Mouse (Mus musculus) midbrain, embryonic 11.5 days (tissue): ENCODE measurements around the gene Olfr1020. TPM values are rescaled to one million over a fixed set of nuclear protein-coding genes. Genes with fewer than 3 reads are reported as not detected.

Source experiments
- ATAC-seq: fragments of 200-750 bp; cut with Nextera tagmentation; 2 replicates; pipeline ENCODE4 v1.8.0; 2017; ENCODE audit warnings: moderate TSS enrichment, moderate library complexity; ENCODE audit not compliant: low FRiP score
- DNase-seq: peaks from one replicate; pipeline ENCODE4 v3.0.0; 2015; ENCODE audit warnings: low spot score; ENCODE audit errors: missing footprints
- H3K27ac ChIP-seq: fragments of 300-500 bp; sonication (generic); 2 replicates; pipeline ENCODE4 v1.5.1; 2014; ENCODE audit warnings: low read depth, low read length
- H3K27me3 ChIP-seq: fragments of 300-500 bp; sonication (generic); 2 replicates; pipeline ENCODE4 v1.6.1; 2014; ENCODE audit warnings: mild to moderate bottlenecking, low read length, moderate library complexity, mixed read lengths; ENCODE audit not compliant: control insufficient read depth, insufficient read depth
- H3K36me3 ChIP-seq: fragments of 300-500 bp; sonication (generic); 2 replicates; pipeline ENCODE4 v1.6.1; 2014; ENCODE audit warnings: mild to moderate bottlenecking, low read length, moderate library complexity, mixed read lengths; ENCODE audit not compliant: control insufficient read depth, insufficient read depth
- H3K4me1 ChIP-seq: fragments of 300-500 bp; sonication (generic); 2 replicates; pipeline ENCODE4 v1.6.1; 2014; ENCODE audit warnings: low read length; ENCODE audit not compliant: control insufficient read depth, insufficient read depth
- H3K4me2 ChIP-seq: fragments of 300-500 bp; sonication (generic); 2 replicates; pipeline ENCODE4 v1.6.1; 2014; ENCODE audit warnings: mild to moderate bottlenecking, moderate library complexity
- H3K4me3 ChIP-seq: fragments of 300-500 bp; sonication (generic); 2 replicates; pipeline ENCODE4 v1.5.1; 2014; ENCODE audit warnings: low read depth, low read length
- H3K9ac ChIP-seq: fragments of 300-500 bp; sonication (generic); 2 replicates; pipeline ENCODE4 v1.6.1; 2014; ENCODE audit warnings: low read length
- H3K9me3 ChIP-seq: fragments of 300-500 bp; sonication (generic); 2 replicates; pipeline ENCODE4 v1.6.1; 2016; ENCODE audit warnings: low read length; ENCODE audit not compliant: control insufficient read depth
- WGBS: fragments of 180-500 bp; shearing (Covaris S2); extraction: QIAGEN DNeasy Blood & Tissue Kit; methylation state at CpG from one replicate; pipeline ENCODE4 v1.1.7; 2014; 5-methylcytosine and 5-hydroxymethylcytosine counted together
- polyA plus RNA-seq: library from polyadenylated mRNA; unstranded; fragments of >200 nt; fragmentation: Nextera tagmentation; extraction: Ambion mirVana; gene quantifications from 2 replicates; pipeline ENCODE4 v1.2.1, GENCODE M21; 2014

The Olfr1020 gene
- not detected in 2 replicates for polyA plus RNA-seq

- DNase-seq (no peak), ATAC-seq (no peak)
- Histone ChIP-seq H3K27me3 (no peaks in the 10 kb centered on the region), H3K36me3 (no peaks in the 10 kb centered on the region), H3K27ac (no peak within 1 kb of the TSS), H3K9ac (no peak within 1 kb of the TSS), H3K4me1 (no peaks in the 10 kb centered on the region), H3K4me3 (no peak within 1 kb of the TSS), H3K4me2 (no peak within 1 kb of the TSS), H3K9me3 (no peaks in the 10 kb centered on the region)
- WGBS, result 83% methylated on average over 1 of the region's 1 CpGs
Observed at GRCm38 (mm10) chr2:85846730-85847129, at the start of gene Olfr1020. Olfr1020 (plus strand) TSS chr2:85847030.

- Histone ChIP-seq H3K4me3 (no peak within 1 kb of the TSS), H3K9me3 (no peaks in the 10 kb centered on the region), H3K4me1 (no peaks in the 10 kb centered on the region), H3K9ac (no peak within 1 kb of the TSS), H3K36me3 (no peaks in the 10 kb centered on the region), H3K27me3 (no peaks in the 10 kb centered on the region), H3K4me2 (no peak within 1 kb of the TSS), H3K27ac (no peak within 1 kb of the TSS)
- 81% methylated on average over 2 of the region's 2 CpGs for WGBS
- ATAC-seq, result no peak
- no peak for DNase-seq
Observed at GRCm38 (mm10) chr2:85802444-85802843, 44.4 kb upstream of the Olfr1020 start, which contains the start of gene Olfr1016. Olfr1016 (minus strand) TSS chr2:85802544.

GRCm38 (mm10) chr2:85804501-85804900 is 42.3 kb upstream of the Olfr1020 start:
- H3K4me1 ChIP-seq, result no peaks in the 10 kb centered on the region
- no peak overlapping the region for H3K9ac ChIP-seq
- no peak overlapping the region for H3K4me2 ChIP-seq
- no peaks in the 10 kb centered on the region for H3K36me3 ChIP-seq
- no peak for DNase-seq
- H3K9me3 ChIP-seq, result no peaks in the 10 kb centered on the region
- no peaks in the 10 kb centered on the region for H3K27me3 ChIP-seq
- no peak overlapping the region for H3K4me3 ChIP-seq
- H3K27ac ChIP-seq, result no peak overlapping the region
- no peak for ATAC-seq
- WGBS, result 84% methylated on average over 4 of the region's 4 CpGs

- no peaks in the 10 kb centered on the region for H3K27me3 ChIP-seq
- no peak within 1 kb of the TSS for H3K27ac ChIP-seq
- H3K4me2 ChIP-seq, result no peak within 1 kb of the TSS
- H3K36me3 ChIP-seq, result no peaks in the 10 kb centered on the region
- no peaks in the 10 kb centered on the region for H3K4me1 ChIP-seq
- H3K9me3 ChIP-seq, result no peaks in the 10 kb centered on the region
- DNase-seq (no peak), ATAC-seq (no peak)
- no peak within 1 kb of the TSS for H3K4me3 ChIP-seq
- H3K9ac ChIP-seq, result no peak within 1 kb of the TSS
Observed at GRCm38 (mm10) chr2:85818179-85818578, 28.7 kb upstream of the Olfr1020 start, which contains the start of gene Olfr1018. Olfr1018 (plus strand) TSS chr2:85818479.

GRCm38 (mm10) chr2:85845383-85845782 is 1.4 kb upstream of the Olfr1020 start, which contains the start of gene Olfr1019:
Olfr1019 (minus strand) TSS chr2:85845483.
- no peak for DNase-seq
- H3K4me2 ChIP-seq, result no peak within 1 kb of the TSS
- no peak for ATAC-seq
- H3K27me3 ChIP-seq, result no peaks in the 10 kb centered on the region
- no peak within 1 kb of the TSS for H3K27ac ChIP-seq
- H3K4me3 ChIP-seq, result no peak within 1 kb of the TSS
- no peak within 1 kb of the TSS for H3K9ac ChIP-seq
- H3K9me3 ChIP-seq, result no peaks in the 10 kb centered on the region
- H3K4me1 ChIP-seq, result no peaks in the 10 kb centered on the region
- no peaks in the 10 kb centered on the region for H3K36me3 ChIP-seq

GRCm38 (mm10) chr2:85868294-85868693 is 21.5 kb downstream of the Olfr1020 start, which contains the start of gene Olfr1022:
Olfr1022 (plus strand) TSS chr2:85868594.
- Histone ChIP-seq H3K4me1 (no peaks in the 10 kb centered on the region), H3K27me3 (no peaks in the 10 kb centered on the region), H3K9ac (no peak within 1 kb of the TSS), H3K27ac (no peak within 1 kb of the TSS), H3K36me3 (no peaks in the 10 kb centered on the region), H3K9me3 (no peaks in the 10 kb centered on the region), H3K4me2 (no peak within 1 kb of the TSS), H3K4me3 (no peak within 1 kb of the TSS)
- 67% methylated on average over 2 of the region's 2 CpGs for WGBS
- DNase-seq (no peak), ATAC-seq (no peak)

- ATAC-seq, result no peak
- Histone ChIP-seq H3K4me2 (no peak within 1 kb of the TSS), H3K36me3 (no peaks in the 10 kb centered on the region), H3K4me1 (no peaks in the 10 kb centered on the region), H3K27ac (no peak within 1 kb of the TSS), H3K27me3 (no peaks in the 10 kb centered on the region), H3K9ac (no peak within 1 kb of the TSS), H3K9me3 (no peaks in the 10 kb centered on the region), H3K4me3 (no peak within 1 kb of the TSS)
- 71% methylated on average over 2 of the region's 2 CpGs for WGBS
- no peak for DNase-seq
Observed at GRCm38 (mm10) chr2:85885340-85885739, 38.5 kb downstream of the Olfr1020 start, which contains the start of gene Olfr1023. Olfr1023 (plus strand) TSS chr2:85885640.

Other genes starting within 250 kb of the Olfr1020 start
- gene Olfr1000, start 235.1 kb upstream of the Olfr1020 start, polyA plus RNA-seq, result not detected in 2 replicates
- not detected in 2 replicates for gene Olfr1002, start 196.3 kb upstream of the Olfr1020 start, polyA plus RNA-seq
- not detected in 2 replicates for gene Olfr154, start 182.6 kb upstream of the Olfr1020 start, polyA plus RNA-seq
- not detected in 2 replicates for gene Olfr1006, start 168.3 kb upstream of the Olfr1020 start, polyA plus RNA-seq
- not detected in 2 replicates for gene Olfr1008, start 157.6 kb upstream of the Olfr1020 start, polyA plus RNA-seq
- not detected in 2 replicates for gene Olfr1009, start 131.6 kb upstream of the Olfr1020 start, polyA plus RNA-seq
- gene Olfr1012, start 84.3 kb upstream of the Olfr1020 start, polyA plus RNA-seq, result not detected in 2 replicates
- not detected in 2 replicates for gene Olfr1013, start 79.9 kb upstream of the Olfr1020 start, polyA plus RNA-seq
- not detected in 2 replicates for gene Olfr1014, start 74.3 kb upstream of the Olfr1020 start, polyA plus RNA-seq
- not detected in 2 replicates for gene Olfr1015, start 65.0 kb upstream of the Olfr1020 start, polyA plus RNA-seq
- gene Olfr1016, start 44.5 kb upstream of the Olfr1020 start, polyA plus RNA-seq, result not detected in 2 replicates
- not detected in 2 replicates for gene Olfr1018, start 28.6 kb upstream of the Olfr1020 start, polyA plus RNA-seq
- gene Olfr1019, start 1.5 kb upstream of the Olfr1020 start, polyA plus RNA-seq, result not detected in 2 replicates
- not detected in 2 replicates for gene Olfr1022, start 21.6 kb downstream of the Olfr1020 start, polyA plus RNA-seq
- gene Olfr1023, start 38.6 kb downstream of the Olfr1020 start, polyA plus RNA-seq, result not detected in 2 replicates
- gene Olfr1024, start 58.0 kb downstream of the Olfr1020 start, polyA plus RNA-seq, result not detected in 2 replicates
- gene Olfr1025-ps1, start 68.2 kb downstream of the Olfr1020 start, polyA plus RNA-seq, result not detected in 2 replicates
- not detected in 2 replicates for gene Olfr1026, start 74.5 kb downstream of the Olfr1020 start, polyA plus RNA-seq
- not detected in 2 replicates for gene Olfr1028, start 103.4 kb downstream of the Olfr1020 start, polyA plus RNA-seq
- not detected in 2 replicates for gene Olfr1029, start 126.9 kb downstream of the Olfr1020 start, polyA plus RNA-seq
- gene Olfr1030, start 132.2 kb downstream of the Olfr1020 start, polyA plus RNA-seq, result not detected in 2 replicates
- gene Olfr1031, start 143.3 kb downstream of the Olfr1020 start, polyA plus RNA-seq, result not detected in 2 replicates
- gene Olfr1032, start 158.5 kb downstream of the Olfr1020 start, polyA plus RNA-seq, result not detected in 2 replicates
- gene Olfr1033, start 173.6 kb downstream of the Olfr1020 start, polyA plus RNA-seq, result not detected in 2 replicates
- not detected in 2 replicates for gene Olfr1034, start 198.8 kb downstream of the Olfr1020 start, polyA plus RNA-seq
- gene Olfr1036, start 227.0 kb downstream of the Olfr1020 start, polyA plus RNA-seq, result not detected in 2 replicates
- not detected in 2 replicates for gene Olfr1037, start 240.4 kb downstream of the Olfr1020 start, polyA plus RNA-seq